Mouse (Mus musculus) midbrain, embryonic 15.5 days (tissue): Measurements from ENCODE around the gene Tyk2. TPM values are rescaled to one million over a fixed set of nuclear protein-coding genes. Genes with fewer than 3 reads are reported as not detected.

Experiments
- ATAC-seq: fragments of 200-750 bp; cut with Nextera tagmentation; replicated peaks from 2 replicates; pipeline ENCODE4 v1.8.0; 2017; ENCODE audit warnings: moderate TSS enrichment
- H3K27ac ChIP-seq: fragments of 300-500 bp; sonication (generic); 2 replicates; pipeline ENCODE4 v1.5.1; 2015; ENCODE audit warnings: mild to moderate bottlenecking, inconsistent platforms
- H3K27me3 ChIP-seq: fragments of 300-500 bp; sonication (generic); replicated peaks from 2 replicates; pipeline ENCODE4 v1.6.1; 2015; ENCODE audit warnings: inconsistent platforms
- H3K36me3 ChIP-seq: fragments of 300-500 bp; sonication (generic); replicated peaks from 2 replicates; pipeline ENCODE4 v1.6.1; 2015; ENCODE audit warnings: inconsistent platforms
- H3K4me1 ChIP-seq: fragments of 300-500 bp; sonication (generic); 2 replicates; pipeline ENCODE4 v1.6.1; 2015; ENCODE audit warnings: inconsistent platforms
- H3K4me2 ChIP-seq: fragments of 300-500 bp; sonication (generic); 2 replicates; pipeline ENCODE4 v1.6.1; 2015; ENCODE audit warnings: inconsistent platforms, mild to moderate bottlenecking, moderate library complexity
- H3K4me3 ChIP-seq: fragments of 300-500 bp; sonication (generic); 2 replicates; pipeline ENCODE4 v1.5.1; 2015; ENCODE audit warnings: mild to moderate bottlenecking, inconsistent platforms
- H3K9ac ChIP-seq: fragments of 300-500 bp; sonication (generic); 2 replicates; pipeline ENCODE4 v1.6.1; 2015; ENCODE audit warnings: mild to moderate bottlenecking, inconsistent platforms
- H3K9me3 ChIP-seq: fragments of 300-500 bp; sonication (generic); 2 replicates; pipeline ENCODE4 v1.6.1; 2016; ENCODE audit warnings: inconsistent platforms
- WGBS: fragments of 180-500 bp; shearing (Covaris S2); methylation state at CpG from one replicate; pipeline ENCODE4 v1.1.7; 2015; ENCODE audit warnings: mixed read lengths; 5-methylcytosine and 5-hydroxymethylcytosine counted together
- polyA plus RNA-seq: library from polyadenylated mRNA; unstranded; fragments of >200 nt; fragmentation: Nextera tagmentation; extraction: Ambion mirVana; gene quantifications from 2 replicates; pipeline ENCODE4 v1.2.1, GENCODE M21; 2015

The Tyk2 gene
- polyA plus RNA-seq, 1 experiment from 2014 or later: 12.5 TPM

DNA sequence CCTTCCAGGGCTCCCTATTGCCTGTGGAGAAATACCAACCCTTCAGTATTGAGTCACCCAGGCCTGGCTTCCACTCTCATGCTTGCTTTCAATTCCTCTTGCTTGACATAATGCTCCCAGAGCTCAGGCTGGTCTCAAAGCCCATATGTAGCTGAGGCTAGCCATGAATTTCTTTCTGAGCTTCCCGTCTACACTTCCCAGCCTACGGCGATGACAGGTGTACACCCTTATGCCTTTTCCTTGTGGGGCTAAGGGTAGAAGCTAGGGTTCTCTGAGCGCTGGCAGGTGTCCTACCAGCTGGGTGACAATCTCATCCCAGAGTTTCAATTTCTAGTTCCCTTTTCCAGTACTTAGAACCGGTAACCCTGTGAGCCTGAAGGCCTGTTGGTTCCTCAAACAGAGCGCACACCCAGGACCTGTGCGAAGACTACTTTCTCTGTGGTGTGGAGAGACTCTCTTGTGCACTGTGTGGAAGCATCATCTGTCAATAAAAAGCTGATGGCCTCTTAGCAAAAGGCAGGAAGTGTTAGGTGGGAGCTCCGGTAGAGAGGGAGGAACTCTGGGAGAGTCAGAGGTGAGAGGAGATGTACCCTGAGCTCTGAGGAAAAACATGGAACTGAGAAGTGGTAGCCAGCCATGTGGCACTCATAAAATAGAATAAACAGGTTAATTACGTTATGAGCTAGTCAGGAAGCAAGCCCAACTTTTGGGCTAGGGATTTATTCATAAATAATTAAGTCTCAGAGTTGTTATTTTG, 5.4 kb downstream of the Tyk2 start:
- Histone ChIP-seq H3K9me3 (no peaks in the 10 kb centered on the region), H3K4me1 (peaks cover 6% of the 10 kb centered on the region), H3K27me3 (no peaks in the 10 kb centered on the region), H3K9ac (no peak overlapping the region), H3K4me3 (no peak overlapping the region), H3K27ac (no peak overlapping the region), H3K4me2 (no peak overlapping the region), H3K36me3 (peaks cover 24% of the 10 kb centered on the region)
- WGBS: 94% methylated on average over 9 of the region's 9 CpGs
- ATAC-seq: no peak

DNA sequence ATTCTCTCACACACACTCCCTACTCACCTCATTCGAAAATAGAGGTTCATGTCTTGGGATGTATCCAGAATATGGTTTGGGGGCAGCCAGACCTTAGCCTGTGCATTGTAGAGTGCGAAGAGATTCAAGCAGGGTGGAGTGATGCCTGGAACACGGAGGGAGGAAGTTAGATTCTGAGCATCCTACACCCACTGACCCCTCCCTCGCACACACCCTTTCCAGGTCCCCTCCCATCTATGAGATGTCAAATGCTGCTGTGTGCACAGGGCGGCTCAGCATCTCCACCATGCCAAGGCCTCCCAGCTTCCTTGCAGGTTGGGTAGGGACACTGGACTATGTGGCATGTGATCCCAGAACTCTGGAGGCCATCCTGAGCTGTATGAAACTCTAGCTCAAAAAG, 6.2 kb downstream of the Tyk2 start:
- Histone ChIP-seq H3K9ac (no peak overlapping the region), H3K4me3 (no peak overlapping the region), H3K27ac (no peak overlapping the region), H3K4me2 (no peak overlapping the region), H3K9me3 (no peaks in the 10 kb centered on the region), H3K36me3 (peaks cover 24% of the 10 kb centered on the region), H3K27me3 (no peaks in the 10 kb centered on the region), H3K4me1 (no peaks in the 10 kb centered on the region)
- 83% methylated on average over 5 of the region's 5 CpGs for whole genome bisulfite sequencing
- ATAC-seq: no peak

DNA sequence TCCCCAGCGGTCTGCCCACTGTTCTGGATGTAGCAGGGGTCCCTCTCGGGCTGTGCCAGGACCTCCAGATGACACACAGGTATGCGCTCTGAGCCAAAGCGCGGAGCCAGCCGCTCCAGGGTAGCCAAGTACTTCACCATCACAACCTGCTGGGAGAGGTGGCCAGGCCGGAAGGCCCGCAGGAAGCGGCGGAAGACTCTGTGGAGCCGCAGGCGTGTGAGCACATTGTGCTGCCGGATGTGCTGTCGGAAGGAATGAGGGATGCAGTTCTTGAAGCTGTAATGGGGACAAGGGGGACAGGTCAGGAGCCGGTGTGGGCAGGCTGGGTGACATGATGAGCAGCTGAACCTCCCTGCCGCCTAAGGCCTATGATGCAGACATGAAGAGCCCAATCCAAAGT, 9.6 kb downstream of the Tyk2 start:
- 90% methylated on average over 16 of the region's 16 CpGs for WGBS
- H3K4me2 ChIP-seq: no peak overlapping the region
- no peak overlapping the region for H3K27ac ChIP-seq
- H3K4me1 ChIP-seq: no peaks in the 10 kb centered on the region
- no peak for ATAC-seq
- H3K27me3 ChIP-seq: no peaks in the 10 kb centered on the region
- peaks cover 20% of the 10 kb centered on the region for H3K36me3 ChIP-seq
- no peak overlapping the region for H3K9ac ChIP-seq
- H3K4me3 ChIP-seq: no peak overlapping the region
- no peaks in the 10 kb centered on the region for H3K9me3 ChIP-seq

DNA sequence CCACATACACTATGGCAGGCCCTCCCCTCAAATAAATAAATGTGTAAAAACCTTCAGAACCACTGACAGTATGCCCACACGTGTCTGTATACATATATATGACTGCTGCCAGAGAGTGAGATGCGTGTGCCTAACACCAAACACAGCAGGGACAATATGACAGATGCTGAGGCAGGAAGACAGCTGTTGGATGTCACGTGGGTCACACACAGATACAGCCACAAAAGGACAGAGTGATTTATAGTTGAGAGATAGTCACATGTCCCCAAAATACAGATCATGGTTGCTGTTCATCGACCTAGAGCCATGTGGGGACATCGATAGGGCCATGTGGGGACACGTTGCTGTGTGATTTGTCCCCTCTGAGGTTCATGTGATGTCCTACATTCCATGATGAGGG, 14.0 kb downstream of the Tyk2 start:
- Histone ChIP-seq H3K9ac (no peak overlapping the region), H3K4me2 (no peak overlapping the region), H3K36me3 (0 out of 2 replicates have a peak, but pooled peaks cover 7% of the 10 kb centered on the region), H3K4me1 (no peaks in the 10 kb centered on the region), H3K27ac (no peak overlapping the region), H3K4me3 (no peak overlapping the region), H3K27me3 (no peaks in the 10 kb centered on the region), H3K9me3 (no peaks in the 10 kb centered on the region)
- ATAC-seq: no peak
- 85% methylated on average over 6 of the region's 6 CpGs for WGBS

DNA sequence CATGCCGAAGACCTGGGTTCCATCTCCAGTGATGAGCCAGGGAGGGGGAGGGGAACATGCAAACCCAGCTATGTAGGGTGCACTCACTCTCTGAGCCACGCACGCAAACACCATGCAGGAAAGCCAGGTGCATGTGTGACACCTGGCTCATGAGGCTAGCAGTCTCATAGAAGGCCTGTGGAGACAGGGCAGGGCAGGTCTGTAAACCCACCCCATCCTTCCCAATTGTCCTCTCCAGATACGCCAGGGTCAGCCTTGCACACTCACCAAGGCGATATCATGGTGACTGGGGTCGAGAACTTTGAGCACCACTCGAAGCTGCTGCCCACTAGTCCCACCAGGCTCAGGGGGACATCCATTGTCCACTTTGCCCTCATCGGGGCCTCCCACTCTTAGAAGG, 15.9 kb downstream of the Tyk2 start:
- no peaks in the 10 kb centered on the region for H3K9me3 ChIP-seq
- no peaks in the 10 kb centered on the region for H3K36me3 ChIP-seq
- H3K4me3 ChIP-seq: no peak overlapping the region
- WGBS: 89% methylated on average over 8 of the region's 8 CpGs
- H3K4me2 ChIP-seq: no peak overlapping the region
- H3K27me3 ChIP-seq: no peaks in the 10 kb centered on the region
- H3K27ac ChIP-seq: no peak overlapping the region
- no peak for ATAC-seq
- no peaks in the 10 kb centered on the region for H3K4me1 ChIP-seq
- no peak overlapping the region for H3K9ac ChIP-seq

DNA sequence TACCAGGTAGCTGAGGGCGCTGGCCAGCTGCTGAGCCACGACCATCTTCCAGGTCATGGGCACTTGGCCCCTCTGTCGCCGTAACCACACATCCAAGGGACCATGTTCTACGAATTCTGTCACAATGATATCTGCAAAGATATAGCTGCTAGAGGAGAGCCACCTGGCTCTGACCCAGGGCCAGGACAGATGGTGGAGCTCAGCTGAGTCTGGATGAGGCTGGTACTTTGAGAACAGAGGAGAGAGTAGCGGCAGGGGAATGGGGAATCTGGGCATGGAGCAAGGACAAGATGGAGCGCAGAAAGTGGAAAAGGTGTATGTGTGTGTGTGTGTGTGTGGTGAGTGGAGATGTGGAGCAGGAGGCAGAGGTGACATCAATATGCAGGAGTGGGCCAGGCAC, 16.9 kb downstream of the Tyk2 start:
- Histone ChIP-seq H3K4me2 (no peak overlapping the region), H3K9ac (no peak overlapping the region), H3K27ac (no peak overlapping the region), H3K27me3 (no peaks in the 10 kb centered on the region), H3K36me3 (no peaks in the 10 kb centered on the region), H3K4me1 (no peaks in the 10 kb centered on the region), H3K4me3 (no peak overlapping the region), H3K9me3 (no peaks in the 10 kb centered on the region)
- no peak for ATAC-seq
- WGBS: 95% methylated on average over 7 of the region's 7 CpGs

DNA sequence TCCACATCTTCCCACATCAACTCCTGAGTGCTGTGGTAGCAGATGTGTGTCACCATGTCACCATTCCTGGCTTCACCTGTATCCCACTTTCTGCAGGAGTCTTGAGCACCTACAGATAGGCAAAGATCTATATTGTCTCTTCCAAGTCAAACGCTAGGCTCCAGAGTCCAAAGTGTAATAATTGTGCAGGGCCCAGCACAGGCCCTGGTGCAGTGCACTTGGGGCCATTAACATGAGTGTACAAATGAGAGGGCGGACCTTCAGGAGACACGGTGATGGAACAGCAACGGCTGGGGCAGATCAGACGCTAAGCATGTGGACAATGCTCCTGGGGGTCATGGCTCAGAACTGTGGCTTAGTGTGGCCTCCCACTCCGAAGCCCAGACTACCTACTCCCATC, 17.3 kb downstream of the Tyk2 start:
- no peak overlapping the region for H3K27ac ChIP-seq
- H3K9me3 ChIP-seq: no peaks in the 10 kb centered on the region
- WGBS: 92% methylated on average over 6 of the region's 6 CpGs
- no peak overlapping the region for H3K4me2 ChIP-seq
- H3K4me3 ChIP-seq: no peak overlapping the region
- no peaks in the 10 kb centered on the region for H3K36me3 ChIP-seq
- no peak overlapping the region for H3K9ac ChIP-seq
- no peak for ATAC-seq
- H3K27me3 ChIP-seq: no peaks in the 10 kb centered on the region
- H3K4me1 ChIP-seq: no peaks in the 10 kb centered on the region

DNA sequence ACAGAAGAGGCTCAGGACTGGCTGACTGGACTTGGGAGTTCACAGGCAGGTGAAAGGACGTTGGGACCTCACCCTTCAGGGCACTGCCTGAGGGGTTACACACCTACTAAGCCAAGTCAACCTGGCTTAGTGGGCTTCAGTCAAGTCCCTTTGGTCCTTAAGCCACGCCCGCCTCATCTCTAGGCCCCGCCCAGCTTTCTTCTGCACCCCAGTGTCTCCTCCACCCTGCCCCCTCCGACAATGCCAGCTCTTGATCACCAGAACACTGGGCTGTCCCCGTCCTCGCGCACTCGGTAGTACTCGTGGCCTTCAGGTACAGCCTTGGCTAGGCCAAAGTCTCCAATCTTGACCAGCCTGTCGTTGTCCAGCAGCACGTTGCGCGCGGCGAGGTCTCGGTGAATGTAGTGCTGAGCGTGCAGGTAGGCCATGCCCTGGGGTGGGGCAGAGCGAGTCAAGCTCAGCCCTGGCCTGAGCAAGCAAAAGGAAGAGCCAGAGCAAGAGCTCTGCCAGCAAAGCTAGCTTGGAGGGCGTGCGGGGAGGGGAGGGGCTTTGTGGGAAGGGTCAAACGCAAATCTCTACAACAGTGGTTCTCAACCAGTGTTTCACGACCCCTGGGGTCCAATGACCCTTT, 23.3 kb downstream of the Tyk2 start:
- Histone ChIP-seq H3K9me3 (no peaks in the 10 kb centered on the region), H3K4me2 (no peak overlapping the region), H3K4me1 (no peaks in the 10 kb centered on the region), H3K4me3 (no peak overlapping the region), H3K27me3 (no peaks in the 10 kb centered on the region), H3K36me3 (no peaks in the 10 kb centered on the region), H3K9ac (no peak overlapping the region), H3K27ac (no peak overlapping the region)
- no peak for ATAC-seq
- WGBS: 43% methylated on average over 23 of the region's 23 CpGs

DNA sequence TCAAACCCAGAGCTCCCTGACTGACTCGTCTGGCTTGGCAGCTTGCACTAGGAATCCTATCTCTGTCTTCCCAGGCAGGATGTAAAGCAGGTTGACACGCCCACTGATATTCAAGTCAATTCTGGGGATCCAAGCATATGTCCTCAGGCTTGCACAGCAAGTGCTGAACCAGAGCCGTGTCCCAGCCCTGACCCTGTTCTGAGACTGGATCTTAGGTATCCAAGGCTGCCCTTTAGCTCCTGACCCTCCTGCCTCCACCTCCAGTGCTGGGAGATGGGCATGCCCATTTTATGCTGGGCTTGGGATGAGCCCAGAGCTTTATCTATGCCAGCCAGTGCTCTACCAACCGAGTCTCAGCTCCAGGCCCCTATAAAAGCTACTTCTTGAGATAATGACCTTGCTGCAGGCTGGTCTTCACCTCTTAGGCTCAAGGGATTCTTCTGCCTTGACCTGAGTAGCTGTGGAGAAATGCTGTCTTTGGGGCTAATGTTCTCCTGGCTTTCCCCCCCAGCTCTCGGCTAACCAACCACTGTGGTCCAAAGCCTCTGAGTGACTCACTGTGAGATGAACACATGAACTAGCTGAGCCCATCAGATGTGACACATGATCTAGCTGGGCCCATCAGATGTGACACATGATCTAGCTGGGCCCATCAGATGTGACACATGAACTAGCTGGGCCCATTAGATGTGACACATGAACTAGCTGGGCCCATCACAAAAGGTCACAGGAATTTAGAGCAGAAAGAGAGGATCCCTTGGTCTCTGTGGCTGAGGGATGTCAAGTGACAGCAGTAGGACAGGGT, 25.1 kb downstream of the Tyk2 start:
- Histone ChIP-seq H3K27ac (no peak overlapping the region), H3K36me3 (no peaks in the 10 kb centered on the region), H3K9me3 (no peaks in the 10 kb centered on the region), H3K9ac (no peak overlapping the region), H3K4me3 (no peak overlapping the region), H3K4me2 (no peak overlapping the region), H3K4me1 (no peaks in the 10 kb centered on the region), H3K27me3 (no peaks in the 10 kb centered on the region)
- WGBS: 77% methylated on average over 5 of the region's 5 CpGs
- ATAC-seq: no peak

DNA sequence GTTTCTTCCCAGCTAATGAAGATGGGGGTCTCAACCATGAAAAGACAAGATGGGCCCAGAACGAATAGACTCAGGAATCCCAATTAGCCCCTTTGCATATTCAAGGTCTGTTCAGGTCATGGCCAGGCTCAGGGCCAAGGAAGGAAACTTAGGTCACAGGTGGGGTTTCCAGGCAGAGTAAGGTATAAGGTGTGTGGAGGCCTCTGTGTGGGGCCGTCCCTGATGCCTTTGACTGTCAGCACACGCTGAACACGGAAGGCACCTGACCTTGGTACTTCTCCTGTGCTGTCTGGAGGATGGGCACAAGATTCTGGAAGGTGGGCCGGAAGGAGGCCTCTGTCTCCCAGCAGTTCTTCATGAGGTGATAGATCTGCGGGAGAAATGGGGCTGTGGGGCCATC, 26.2 kb downstream of the Tyk2 start:
- no peaks in the 10 kb centered on the region for H3K36me3 ChIP-seq
- H3K4me2 ChIP-seq: no peak overlapping the region
- ATAC-seq: no peak
- H3K9me3 ChIP-seq: no peaks in the 10 kb centered on the region
- no peaks in the 10 kb centered on the region for H3K27me3 ChIP-seq
- H3K27ac ChIP-seq: no peak overlapping the region
- H3K4me3 ChIP-seq: no peak overlapping the region
- 93% methylated on average over 6 of the region's 6 CpGs for WGBS
- H3K4me1 ChIP-seq: no peaks in the 10 kb centered on the region
- H3K9ac ChIP-seq: no peak overlapping the region

DNA sequence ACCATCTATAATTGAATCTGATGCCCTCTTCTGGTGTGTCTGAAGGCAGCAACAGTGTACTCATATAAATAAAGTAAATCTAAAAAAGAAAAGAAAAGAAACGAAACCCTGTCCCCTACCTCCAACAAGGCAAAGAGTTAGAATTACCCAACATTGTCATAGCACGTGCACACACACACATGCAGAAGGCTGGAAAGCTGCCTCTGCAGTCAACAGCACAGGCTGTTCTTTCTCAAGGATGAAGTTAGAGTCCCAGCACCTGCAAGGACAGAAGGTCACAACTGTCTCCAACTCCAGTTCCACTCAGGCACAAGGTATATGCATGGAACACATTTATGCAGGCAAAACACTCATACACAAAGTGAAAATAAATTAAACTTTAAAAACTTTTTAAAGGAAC, 29.0 kb downstream of the Tyk2 start:
- H3K4me1 ChIP-seq: no peaks in the 10 kb centered on the region
- H3K9me3 ChIP-seq: no peaks in the 10 kb centered on the region
- H3K27ac ChIP-seq: no peak overlapping the region
- no peaks in the 10 kb centered on the region for H3K27me3 ChIP-seq
- no peak overlapping the region for H3K4me3 ChIP-seq
- ATAC-seq: no peak
- WGBS: 90% methylated on average over 2 of the region's 2 CpGs
- H3K4me2 ChIP-seq: no peak overlapping the region
- H3K36me3 ChIP-seq: no peaks in the 10 kb centered on the region
- H3K9ac ChIP-seq: no peak overlapping the region

DNA sequence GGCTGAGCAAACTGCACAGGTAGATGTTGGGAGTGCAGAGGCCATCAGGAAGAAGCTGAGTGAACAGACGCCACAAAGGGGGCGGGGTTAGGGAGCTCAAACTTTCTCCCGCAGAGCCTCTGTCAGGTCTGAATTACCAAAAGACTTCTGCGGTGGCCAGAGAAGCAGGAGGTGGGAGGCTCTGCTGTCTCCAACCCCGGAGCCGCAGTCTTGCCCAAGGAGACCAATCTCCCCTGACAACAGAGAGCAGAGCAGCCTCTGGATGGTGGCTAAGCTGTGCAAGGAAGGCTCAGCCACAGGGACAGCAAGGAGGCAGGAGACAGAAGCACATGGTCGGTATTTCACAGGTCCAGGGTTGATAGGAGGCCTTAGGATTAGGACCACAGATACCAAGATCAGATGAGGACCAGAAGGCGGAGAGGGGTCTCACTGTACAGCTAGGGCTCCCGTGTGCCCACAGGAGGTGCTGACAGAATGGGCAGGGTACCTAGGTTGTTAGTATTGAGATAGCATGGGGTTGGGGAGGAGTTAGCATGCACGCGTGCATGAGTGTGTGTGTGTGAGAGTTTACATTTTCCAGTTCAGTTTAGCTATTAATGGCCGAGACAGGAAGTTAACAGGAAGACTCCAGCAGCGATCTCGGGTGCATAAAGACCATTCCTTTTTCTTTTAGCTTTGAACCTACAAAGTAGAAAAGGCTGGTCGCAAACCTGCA, 30.4 kb downstream of the Tyk2 start:
- no peak overlapping the region for H3K9ac ChIP-seq
- ATAC-seq: no peak
- WGBS: 37% methylated on average over 15 of the region's 15 CpGs
- H3K9me3 ChIP-seq: no peaks in the 10 kb centered on the region
- no peaks in the 10 kb centered on the region for H3K36me3 ChIP-seq
- H3K4me1 ChIP-seq: no peaks in the 10 kb centered on the region
- no peak overlapping the region for H3K4me2 ChIP-seq
- no peak overlapping the region for H3K27ac ChIP-seq
- no peaks in the 10 kb centered on the region for H3K27me3 ChIP-seq
- no peak overlapping the region for H3K4me3 ChIP-seq
